Mouse (Mus musculus) embryo, embryonic 10 days (tissue): ENCODE measurements around the gene Mme.
A peak's percentile ranks its signal among the peaks of the same experiment; 100 is the strongest.

ENCODE experiments used
- DNase-seq: peaks from one replicate; pipeline ENCODE4 v3.0.0-alpha.2; 2015; ENCODE audit warnings: low spot score

Mme gene

GRCm38 (mm10) chr3:63351680-63352260 is 110.4 kb downstream of the Mme start:
- no peak for DNase-seq

GRCm38 (mm10) chr3:63359512-63359911 is 118.2 kb downstream of the Mme start:
- DNase-seq = no peak

GRCm38 (mm10) chr3:63384989-63385388 is 143.7 kb downstream of the Mme start:
- no peak for DNase-seq

- DNase-seq = no peak
Measured at GRCm38 (mm10) chr3:63390774-63391173, 149.4 kb downstream of the Mme start.

- DNase-seq = no peak
Measured at GRCm38 (mm10) chr3:63391348-63391747, 150.0 kb downstream of the Mme start.

- no peak for DNase-seq
Measured at GRCm38 (mm10) chr3:63394424-63394941, 153.1 kb downstream of the Mme start.

- DNase-seq = no peak
Measured at GRCm38 (mm10) chr3:63398171-63398570, 156.8 kb downstream of the Mme start.

- DNase-seq = no peak
Measured at GRCm38 (mm10) chr3:63406438-63406837, 165.1 kb downstream of the Mme start.

- no peak for DNase-seq
Measured at GRCm38 (mm10) chr3:63411006-63411405, 169.7 kb downstream of the Mme start.

- peak; percentile 76 for DNase-seq
Measured at GRCm38 (mm10) chr3:63412220-63412937, 171.0 kb downstream of the Mme start.

GRCm38 (mm10) chr3:63413046-63413911 is 171.9 kb downstream of the Mme start:
- DNase-seq = no peak

- DNase-seq = no peak
Measured at GRCm38 (mm10) chr3:63417284-63417683, 175.9 kb downstream of the Mme start.

GRCm38 (mm10) chr3:63417758-63418157 is 176.4 kb downstream of the Mme start:
- no peak for DNase-seq

- no peak for DNase-seq
Measured at GRCm38 (mm10) chr3:63423552-63423951, 182.2 kb downstream of the Mme start.
